Mouse (Mus musculus) midbrain, embryonic 11.5 days (tissue): ENCODE data around the gene Cbx6. TPM values are rescaled to one million over a fixed set of nuclear protein-coding genes. Genes with fewer than 3 reads are reported as not detected.

Experiments
- ATAC-seq: fragments of 200-750 bp; cut with Nextera tagmentation; 2 replicates; pipeline ENCODE4 v1.8.0; 2017; ENCODE audit warnings: moderate TSS enrichment, moderate library complexity; ENCODE audit not compliant: low FRiP score
- DNase-seq: peaks from one replicate; pipeline ENCODE4 v3.0.0; 2015; ENCODE audit warnings: low spot score; ENCODE audit errors: missing footprints
- H3K27ac ChIP-seq: fragments of 300-500 bp; sonication (generic); 2 replicates; pipeline ENCODE4 v1.5.1; 2014; ENCODE audit warnings: low read depth, low read length
- H3K27me3 ChIP-seq: fragments of 300-500 bp; sonication (generic); 2 replicates; pipeline ENCODE4 v1.6.1; 2014; ENCODE audit warnings: mild to moderate bottlenecking, low read length, moderate library complexity, mixed read lengths; ENCODE audit not compliant: control insufficient read depth, insufficient read depth
- H3K36me3 ChIP-seq: fragments of 300-500 bp; sonication (generic); 2 replicates; pipeline ENCODE4 v1.6.1; 2014; ENCODE audit warnings: mild to moderate bottlenecking, low read length, moderate library complexity, mixed read lengths; ENCODE audit not compliant: control insufficient read depth, insufficient read depth
- H3K4me1 ChIP-seq: fragments of 300-500 bp; sonication (generic); 2 replicates; pipeline ENCODE4 v1.6.1; 2014; ENCODE audit warnings: low read length; ENCODE audit not compliant: control insufficient read depth, insufficient read depth
- H3K4me2 ChIP-seq: fragments of 300-500 bp; sonication (generic); 2 replicates; pipeline ENCODE4 v1.6.1; 2014; ENCODE audit warnings: mild to moderate bottlenecking, moderate library complexity
- H3K4me3 ChIP-seq: fragments of 300-500 bp; sonication (generic); 2 replicates; pipeline ENCODE4 v1.5.1; 2014; ENCODE audit warnings: low read depth, low read length
- H3K9ac ChIP-seq: fragments of 300-500 bp; sonication (generic); 2 replicates; pipeline ENCODE4 v1.6.1; 2014; ENCODE audit warnings: low read length
- H3K9me3 ChIP-seq: fragments of 300-500 bp; sonication (generic); 2 replicates; pipeline ENCODE4 v1.6.1; 2016; ENCODE audit warnings: low read length; ENCODE audit not compliant: control insufficient read depth
- WGBS: fragments of 180-500 bp; shearing (Covaris S2); extraction: QIAGEN DNeasy Blood & Tissue Kit; methylation state at CpG from one replicate; pipeline ENCODE4 v1.1.7; 2014; 5-methylcytosine and 5-hydroxymethylcytosine counted together
- polyA plus RNA-seq: library from polyadenylated mRNA; unstranded; fragments of >200 nt; fragmentation: Nextera tagmentation; extraction: Ambion mirVana; gene quantifications from 2 replicates; pipeline ENCODE4 v1.2.1, GENCODE M21; 2014

Gene Cbx6
- polyA plus RNA-seq, 1 experiment from 2014 or later: 18.8 TPM

- ATAC-seq (no peak), DNase-seq (no peak)
- peak overlapping the region; percentile 63 for H3K9ac ChIP-seq
- peaks cover 36% of the 10 kb centered on the region for H3K4me1 ChIP-seq
- no peaks in the 10 kb centered on the region for H3K27me3 ChIP-seq
- H3K27ac ChIP-seq: peak overlapping the region; percentile 95
- 52% methylated on average over 9 of the region's 9 CpGs for WGBS
- peak overlapping the region; percentile 98 for H3K4me2 ChIP-seq
- no peaks in the 10 kb centered on the region for H3K9me3 ChIP-seq
- peaks cover 4% of the 10 kb centered on the region; the same call in 1 of the 2 replicates for H3K36me3 ChIP-seq
- peak overlapping the region; percentile 88; the same call in 1 of the 2 replicates for H3K4me3 ChIP-seq
Observed at GRCm38 (mm10) chr15:79834881-79835260, 383 bp upstream of the Cbx6 start.

DNA sequence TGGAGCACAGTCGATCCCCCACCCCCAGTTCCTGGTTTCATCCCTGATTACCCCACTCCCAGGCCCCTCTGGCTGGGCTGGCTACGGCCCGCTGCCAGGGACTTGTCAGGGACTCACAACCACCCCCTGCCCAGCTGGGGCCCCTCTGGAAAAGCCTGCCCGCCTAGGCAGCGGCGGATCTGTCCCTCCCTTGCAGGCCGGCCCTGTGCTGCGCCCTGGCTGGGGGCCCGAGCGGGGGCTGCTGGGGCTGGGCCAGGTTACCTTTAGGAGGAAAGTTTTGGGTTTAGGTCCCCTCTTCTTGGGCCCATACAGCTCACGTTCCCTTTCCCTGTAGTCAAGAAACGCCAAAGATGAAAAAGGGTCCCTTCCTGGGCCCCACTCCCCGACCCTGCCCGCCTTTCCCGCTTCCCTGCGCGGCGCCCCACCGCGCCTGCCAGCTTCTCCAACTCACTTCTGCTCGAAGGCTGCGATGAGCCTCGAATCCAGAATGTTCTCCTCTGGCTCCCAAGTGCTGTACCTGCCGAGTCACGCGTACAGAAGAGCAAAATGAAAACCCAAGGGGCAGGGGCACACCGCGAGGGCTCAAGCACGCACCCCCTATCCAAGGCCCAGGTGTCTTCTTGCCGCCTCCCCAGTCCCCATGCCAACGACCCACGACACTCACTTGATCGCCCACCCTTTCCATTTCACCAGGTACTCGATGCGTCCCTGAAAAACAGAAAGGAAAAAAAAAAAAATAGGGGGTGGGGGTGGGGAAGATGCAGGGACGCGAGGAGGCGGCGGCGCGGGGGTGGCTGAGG is 1.0 kb downstream of the Cbx6 start:
- H3K4me3 ChIP-seq: peak overlapping the region; percentile 88
- H3K27ac ChIP-seq: peak overlapping the region; percentile 82
- DNase-seq (peak; percentile 94), ATAC-seq (no peak)
- peak overlapping the region; percentile 98 for H3K4me2 ChIP-seq
- peaks cover 42% of the 10 kb centered on the region for H3K4me1 ChIP-seq
- H3K27me3 ChIP-seq: no peaks in the 10 kb centered on the region
- no peaks in the 10 kb centered on the region for H3K9me3 ChIP-seq
- peak overlapping the region; percentile 95 for H3K9ac ChIP-seq
- WGBS: under 1% methylated on average over 40 of the region's 41 CpGs
- H3K36me3 ChIP-seq: peaks cover 4% of the 10 kb centered on the region; the same call in 1 of the 2 replicates

DNA sequence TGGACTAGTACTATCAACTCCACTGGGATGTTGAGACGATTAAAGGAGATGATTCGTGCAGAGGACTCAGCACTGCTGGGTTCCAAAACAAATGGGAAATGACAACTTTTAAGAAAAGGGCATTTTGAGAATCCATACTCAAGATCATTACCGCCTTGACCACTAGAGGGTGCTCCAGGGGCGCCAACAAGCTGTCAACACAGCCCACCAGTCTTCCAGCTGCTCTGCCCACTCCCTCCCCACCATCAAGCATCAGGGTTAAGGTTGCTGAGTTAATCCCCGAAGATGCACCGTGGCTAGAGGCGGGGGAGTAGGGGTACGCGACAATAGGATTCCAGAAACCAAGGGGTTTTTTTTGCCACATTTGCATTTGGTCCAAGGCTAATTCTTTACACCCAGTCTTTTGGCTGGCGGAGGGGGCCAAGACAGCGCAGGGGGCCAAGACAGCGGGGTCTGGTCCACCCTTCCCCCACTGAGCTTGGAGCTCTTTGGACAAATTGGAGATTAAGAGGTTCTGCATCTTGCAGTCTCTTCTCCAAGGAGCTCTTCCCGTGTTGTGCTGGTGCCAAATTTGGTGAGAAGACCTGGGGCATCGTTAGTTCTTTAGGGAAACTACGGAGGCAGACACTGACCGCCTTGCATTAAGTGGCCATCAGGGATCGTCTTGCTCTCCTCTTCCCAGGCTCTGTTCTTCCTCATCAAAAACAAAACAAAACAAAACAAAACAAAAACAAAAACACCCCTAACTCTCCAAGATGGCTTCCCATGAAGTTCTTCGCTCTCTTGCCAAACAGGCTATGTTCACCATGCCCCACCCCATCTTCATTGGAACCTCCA is 2.2 kb downstream of the Cbx6 start:
- WGBS: 19% methylated on average over 18 of the region's 18 CpGs
- H3K4me3 ChIP-seq: peak overlapping the region; percentile 88
- H3K9me3 ChIP-seq: no peaks in the 10 kb centered on the region
- ATAC-seq (peak; percentile 76), DNase-seq (peak; percentile 97)
- peaks cover 42% of the 10 kb centered on the region for H3K4me1 ChIP-seq
- peaks cover 6% of the 10 kb centered on the region for H3K36me3 ChIP-seq
- peak overlapping the region; percentile 82 for H3K27ac ChIP-seq
- peak overlapping the region; percentile 98 for H3K4me2 ChIP-seq
- peak overlapping the region; percentile 95 for H3K9ac ChIP-seq
- no peaks in the 10 kb centered on the region for H3K27me3 ChIP-seq

GRCm38 (mm10) chr15:79830388-79830787 is 4.1 kb downstream of the Cbx6 start:
- H3K4me2 ChIP-seq: no peak overlapping the region
- H3K4me3 ChIP-seq: no peak overlapping the region
- no peak overlapping the region for H3K9ac ChIP-seq
- ATAC-seq: no peak
- peak; percentile 98 for DNase-seq
- peaks cover 6% of the 10 kb centered on the region for H3K36me3 ChIP-seq
- peaks cover 38% of the 10 kb centered on the region for H3K4me1 ChIP-seq
- 15% methylated on average over 4 of the region's 4 CpGs for WGBS
- H3K27ac ChIP-seq: no peak overlapping the region
- no peaks in the 10 kb centered on the region for H3K9me3 ChIP-seq
- H3K27me3 ChIP-seq: no peaks in the 10 kb centered on the region

GRCm38 (mm10) chr15:79829431-79829830 is 5.1 kb downstream of the Cbx6 start:
- no peak for ATAC-seq
- Histone ChIP-seq H3K9ac (no peak overlapping the region), H3K27me3 (no peaks in the 10 kb centered on the region), H3K4me2 (no peak overlapping the region), H3K9me3 (no peaks in the 10 kb centered on the region), H3K36me3 (peaks cover 6% of the 10 kb centered on the region), H3K4me1 (peaks cover 29% of the 10 kb centered on the region), H3K27ac (no peak overlapping the region), H3K4me3 (no peak overlapping the region)
- no peak for DNase-seq
- 77% methylated on average over 5 of the region's 5 CpGs for WGBS

DNA sequence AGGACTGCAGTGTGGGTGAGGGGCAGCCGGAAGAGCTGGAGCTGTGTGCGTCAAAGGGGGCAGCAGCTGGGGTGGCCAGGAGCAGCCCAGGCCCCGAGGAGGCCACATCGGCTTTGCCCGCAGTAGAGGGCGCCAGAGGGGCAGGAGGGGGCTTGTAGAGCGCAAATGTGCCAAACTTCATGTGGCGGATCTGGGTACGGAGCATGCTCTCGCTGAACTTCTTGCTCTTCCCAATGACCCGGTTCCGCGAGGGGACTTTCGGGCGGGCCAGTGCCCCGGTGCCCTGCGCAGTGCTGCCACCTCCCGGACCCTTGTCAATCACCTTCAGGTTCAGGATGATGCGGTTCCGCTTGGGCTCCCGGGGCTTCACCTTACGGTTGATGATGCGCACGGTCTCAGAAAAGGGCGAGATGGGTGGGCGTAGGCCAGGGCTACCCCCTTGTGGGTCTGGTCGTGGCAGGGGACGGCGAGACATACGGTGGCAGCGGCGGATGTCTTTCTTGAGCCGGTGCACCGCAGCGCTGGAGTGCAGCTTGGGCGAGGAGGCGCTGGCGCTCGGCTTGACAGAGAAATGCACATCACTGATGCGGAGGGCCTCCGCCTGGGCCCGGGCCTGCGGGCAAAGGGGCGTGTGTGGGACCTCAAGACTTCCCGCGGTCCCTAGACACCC is 6.0 kb downstream of the Cbx6 start:
- Histone ChIP-seq H3K36me3 (peaks cover 6% of the 10 kb centered on the region), H3K9ac (no peak overlapping the region), H3K4me2 (no peak overlapping the region), H3K9me3 (no peaks in the 10 kb centered on the region), H3K27me3 (no peaks in the 10 kb centered on the region), H3K4me1 (peaks cover 28% of the 10 kb centered on the region), H3K4me3 (no peak overlapping the region), H3K27ac (no peak overlapping the region)
- WGBS: 61% methylated on average over 46 of the region's 46 CpGs
- DNase-seq (peak; percentile 91), ATAC-seq (no peak)

- Histone ChIP-seq H3K4me3 (no peak overlapping the region), H3K9me3 (no peaks in the 10 kb centered on the region), H3K36me3 (peaks cover 10% of the 10 kb centered on the region), H3K27ac (no peak overlapping the region), H3K27me3 (no peaks in the 10 kb centered on the region), H3K9ac (no peak overlapping the region), H3K4me2 (no peak overlapping the region), H3K4me1 (peaks cover 25% of the 10 kb centered on the region)
- DNase-seq: no peak
- no peak for ATAC-seq
- 91% methylated on average over 11 of the region's 11 CpGs for WGBS
Observed at GRCm38 (mm10) chr15:79827778-79828210, 6.7 kb downstream of the Cbx6 start.

GRCm38 (mm10) chr15:79827061-79827777 is 7.3 kb downstream of the Cbx6 start:
- H3K4me1 ChIP-seq: peaks cover 19% of the 10 kb centered on the region

More at GRCm38 (mm10) chr15:79827061-79827777, 7.3 kb downstream of the Cbx6 start:
- ATAC-seq: no peak
- Histone ChIP-seq H3K4me3 (no peak overlapping the region), H3K9me3 (no peaks in the 10 kb centered on the region), H3K27me3 (no peaks in the 10 kb centered on the region), H3K27ac (no peak overlapping the region), H3K9ac (no peak overlapping the region), H3K36me3 (peaks cover 10% of the 10 kb centered on the region), H3K4me2 (no peak overlapping the region)
- WGBS: 89% methylated on average over 14 of the region's 14 CpGs
- DNase-seq: no peak
